Mouse (Mus musculus): ENCODE measurements around the gene Hs3st5.

DNA sequence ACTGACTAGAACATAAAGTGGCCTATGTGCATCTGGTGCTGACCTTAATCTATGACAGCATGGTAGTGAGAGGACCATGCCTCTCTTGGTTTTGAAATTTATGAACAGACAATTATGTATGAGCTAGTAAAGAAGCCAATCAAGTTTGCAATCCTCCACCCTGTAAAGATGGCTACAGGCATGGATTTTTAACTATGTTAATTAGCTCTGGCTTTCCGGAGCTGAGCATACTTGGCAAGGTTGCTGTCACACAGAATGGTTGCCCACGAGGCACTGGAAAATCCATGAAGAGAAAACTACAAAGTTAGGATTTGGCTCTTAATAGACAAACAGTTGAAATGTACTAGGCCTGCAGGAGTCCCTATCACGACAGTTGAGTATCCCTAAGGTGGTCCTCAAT lies 322.5 kb downstream of the Hs3st5 start:
- no peak for TF ChIP-seq POLR2A (IDR thresholded peaks at IDR 0.05; ENCODE audit: extremely low read depth, insufficient read depth, low read length)
- TF ChIP-seq CTCF (IDR thresholded peaks at IDR 0.05; ENCODE audit: extremely low read depth, insufficient read depth, low read length): no peak

Data from cortical plate, adult 2 months (tissue).